Mouse (Mus musculus): ENCODE data around the gene Cdh23.

The Cdh23 gene

GRCm38 (mm10) chr10:60705134-60705533, 8.8 kb upstream of the Cdh23 start:
- DNase-seq: no peak

GRCm38 (mm10) chr10:60697775-60698174, 1.5 kb upstream of the Cdh23 start:
- no peak for DNase-seq

GRCm38 (mm10) chr10:60696975-60697374, 685 bp upstream of the Cdh23 start:
- DNase-seq: peak; percentile 52 to 72

- DNase-seq: peak in 1 of 2 experiments; percentile 24
These were observed 4.5 kb downstream of the Cdh23 start for GRCm38 (mm10) chr10:60691671-60692390.

GRCm38 (mm10) chr10:60690960-60691359, 5.3 kb downstream of the Cdh23 start:
- DNase-seq: peak; percentile 48 to 51

- DNase-seq: no peak
These were observed 6.9 kb downstream of the Cdh23 start for GRCm38 (mm10) chr10:60689396-60689795.

- DNase-seq: peak; percentile 40 to 59
These were observed 9.1 kb downstream of the Cdh23 start for GRCm38 (mm10) chr10:60687011-60687776.

GRCm38 (mm10) chr10:60686641-60686975, 9.7 kb downstream of the Cdh23 start:
- peak in 1 of 2 experiments; percentile 23 for DNase-seq

GRCm38 (mm10) chr10:60685764-60686640, 10.3 kb downstream of the Cdh23 start:
- DNase-seq: no peak

- DNase-seq: no peak
These were observed 17.4 kb downstream of the Cdh23 start for GRCm38 (mm10) chr10:60678926-60679325.

- DNase-seq: no peak
These were observed 19.0 kb downstream of the Cdh23 start for GRCm38 (mm10) chr10:60677319-60677718.

- no peak for DNase-seq
These were observed 26.1 kb downstream of the Cdh23 start for GRCm38 (mm10) chr10:60670166-60670565.

- DNase-seq: no peak
These were observed 27.7 kb downstream of the Cdh23 start for GRCm38 (mm10) chr10:60668591-60668990.

GRCm38 (mm10) chr10:60660986-60661385, 35.3 kb downstream of the Cdh23 start:
- DNase-seq: no peak

GRCm38 (mm10) chr10:60659450-60660020, 36.8 kb downstream of the Cdh23 start:
- no peak for DNase-seq

GRCm38 (mm10) chr10:60658176-60658575, 38.1 kb downstream of the Cdh23 start:
- no peak for DNase-seq

GRCm38 (mm10) chr10:60653675-60654074, 42.6 kb downstream of the Cdh23 start:
- DNase-seq: no peak

- DNase-seq: no peak
These were observed 43.2 kb downstream of the Cdh23 start for GRCm38 (mm10) chr10:60653106-60653505.

GRCm38 (mm10) chr10:60644079-60644641, 52.1 kb downstream of the Cdh23 start:
- no peak for DNase-seq

GRCm38 (mm10) chr10:60639291-60639690, 57.0 kb downstream of the Cdh23 start:
- DNase-seq: no peak

GRCm38 (mm10) chr10:60635568-60636295, 60.6 kb downstream of the Cdh23 start:
- no peak for DNase-seq

GRCm38 (mm10) chr10:60634391-60634790, 61.9 kb downstream of the Cdh23 start:
- no peak for DNase-seq

Data from lung, postnatal 4 days (tissue).